Mouse (Mus musculus) MEL-GATA-1-ER (cell line): Measurements from ENCODE around the gene Dnpep.

Source experiments
- DNase-seq: peaks from one replicate; pipeline ENCODE4 v3.0.0-alpha.2; 2012; ENCODE audit warnings: low read depth; ENCODE audit errors: extremely low read depth

The Dnpep gene

DNA sequence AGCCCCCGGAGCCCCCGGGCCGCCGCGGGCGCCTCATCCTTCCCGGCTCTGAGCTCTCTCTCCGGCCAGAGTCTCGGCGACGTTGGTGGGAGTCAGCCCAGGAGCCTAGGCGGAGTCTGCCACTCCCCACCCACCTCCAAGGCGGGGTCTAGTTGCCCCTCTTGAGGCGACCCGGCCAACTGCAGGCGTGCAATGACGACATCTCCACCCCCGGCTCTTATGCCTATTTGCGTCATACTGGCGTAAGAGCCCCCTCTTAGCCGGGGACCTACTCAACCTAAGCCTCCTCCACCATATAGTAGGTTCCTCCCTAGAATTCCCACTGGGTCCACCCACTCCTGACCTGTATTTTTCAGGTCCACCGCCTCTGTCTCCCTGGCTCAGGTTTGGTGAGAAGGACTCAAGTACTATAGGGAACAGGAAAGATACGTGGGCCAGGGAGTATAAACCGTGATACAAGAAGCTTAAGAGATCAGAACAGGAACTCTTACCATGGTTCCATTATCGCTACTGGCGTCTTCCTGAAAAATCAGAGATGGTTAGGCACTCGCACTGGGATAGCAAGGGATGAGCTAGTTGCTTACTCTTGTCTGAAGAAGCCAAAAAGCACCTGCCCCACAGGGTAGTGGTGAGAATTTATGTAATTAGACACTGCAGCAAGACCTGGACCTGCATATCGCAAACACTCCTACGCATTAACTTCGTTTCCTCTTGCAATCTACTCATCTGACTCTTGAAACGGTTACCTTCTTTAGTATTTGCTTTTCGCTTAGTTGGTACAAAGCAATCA, 53.5 kb downstream of the Dnpep start, which contains the start of gene Ptprn:
Gene Ptprn (minus strand): TSS at position 412 of the 790 bp plus-strand sequence.
- no peak for DNase-seq

- DNase-seq = no peak
Observed at GRCm38 (mm10) chr1:75262969-75263951, 54.5 kb downstream of the Dnpep start.

- DNase-seq = no peak
Observed at GRCm38 (mm10) chr1:75261278-75261677, 56.5 kb downstream of the Dnpep start.
